Mouse (Mus musculus): ENCODE data around the gene Rab12. TPM values are rescaled to one million over a fixed set of nuclear protein-coding genes. Genes with fewer than 3 reads are reported as not detected.
A peak's percentile ranks its signal among the peaks of the same experiment; 100 is the strongest.

The Rab12 gene
- polyA plus RNA-seq, 1 experiment from 2014 or later = 70.8 TPM

- 49% methylated on average over 8 of the region's 8 CpGs for whole genome bisulfite sequencing
- DNase-seq (ENCODE audit: low spot score) (no peak), ATAC-seq (no peak)
- Histone ChIP-seq H3K27ac (ENCODE audit: low read length) (no peak overlapping the region), H3K27me3 (replicated peaks; ENCODE audit: insufficient read depth, low read length) (no peaks in the 10 kb centered on the region), H3K9me3 (ENCODE audit: low read length) (peaks cover 5% of the 10 kb centered on the region), H3K4me2 (replicated peaks; ENCODE audit: low read depth, low read length) (no peak overlapping the region), H3K36me3 (ENCODE audit: insufficient read depth, low read length) (no peaks in the 10 kb centered on the region), H3K4me3 (ENCODE audit: low read depth, low read length) (no peak overlapping the region), H3K9ac (replicated peaks; ENCODE audit: low read depth) (no peak overlapping the region), H3K4me1 (ENCODE audit: insufficient read depth, low read depth, low read length) (no peaks in the 10 kb centered on the region)
- TF ChIP-seq CTCF (IDR thresholded peaks at IDR 0.05) = no peak
- TF ChIP-seq EP300 (IDR thresholded peaks at IDR 0.05) = no peak
These were observed 49.5 kb downstream of the Rab12 start for GRCm38 (mm10) chr17:66470020-66470419.

GRCm38 (mm10) chr17:66457278-66457677, 62.3 kb downstream of the Rab12 start:
- Histone ChIP-seq H3K4me3 (ENCODE audit: low read depth, low read length) (no peak overlapping the region), H3K27ac (ENCODE audit: low read length) (no peak overlapping the region), H3K27me3 (replicated peaks; ENCODE audit: insufficient read depth, low read length) (no peaks in the 10 kb centered on the region), H3K4me2 (replicated peaks; ENCODE audit: low read depth, low read length) (no peak overlapping the region), H3K9ac (replicated peaks; ENCODE audit: low read depth) (no peak overlapping the region), H3K4me1 (ENCODE audit: insufficient read depth, low read depth, low read length) (no peaks in the 10 kb centered on the region), H3K36me3 (ENCODE audit: insufficient read depth, low read length) (no peaks in the 10 kb centered on the region), H3K9me3 (ENCODE audit: low read length) (no peaks in the 10 kb centered on the region)
- TF ChIP-seq EP300 (IDR thresholded peaks at IDR 0.05) = no peak
- no peak for TF ChIP-seq CTCF (IDR thresholded peaks at IDR 0.05)
- WGBS = 67% methylated on average over 1 of the region's 1 CpGs
- ATAC-seq (no peak), DNase-seq (ENCODE audit: low spot score) (no peak)

GRCm38 (mm10) chr17:66451143-66451542, 68.4 kb downstream of the Rab12 start:
- Histone ChIP-seq H3K36me3 (ENCODE audit: insufficient read depth, low read length) (no peaks in the 10 kb centered on the region), H3K9ac (replicated peaks; ENCODE audit: low read depth) (no peak overlapping the region), H3K9me3 (ENCODE audit: low read length) (no peaks in the 10 kb centered on the region), H3K27ac (ENCODE audit: low read length) (no peak overlapping the region), H3K4me2 (replicated peaks; ENCODE audit: low read depth, low read length) (peak overlapping the region; percentile 97), H3K4me1 (ENCODE audit: insufficient read depth, low read depth, low read length) (0 out of 2 replicates have a peak, but pooled peaks cover 3% of the 10 kb centered on the region), H3K27me3 (replicated peaks; ENCODE audit: insufficient read depth, low read length) (no peaks in the 10 kb centered on the region), H3K4me3 (ENCODE audit: low read depth, low read length) (no peak overlapping the region)
- DNase-seq (ENCODE audit: low spot score) (peak; percentile 92), ATAC-seq (peak; percentile 36)
- 3% methylated on average over 11 of the region's 11 CpGs for WGBS
- no peak for TF ChIP-seq EP300 (IDR thresholded peaks at IDR 0.05)
- TF ChIP-seq CTCF (IDR thresholded peaks at IDR 0.05) = peak; percentile 95

- no peak for TF ChIP-seq CTCF (IDR thresholded peaks at IDR 0.05)
- no peak for TF ChIP-seq EP300 (IDR thresholded peaks at IDR 0.05)
- WGBS = 4% methylated on average over 18 of the region's 18 CpGs
- no peak for ATAC-seq
- H3K36me3 ChIP-seq (ENCODE audit: insufficient read depth, low read length) = no peaks in the 10 kb centered on the region
- peak overlapping the region; percentile 79 for H3K4me3 ChIP-seq (ENCODE audit: low read depth, low read length)
- H3K4me1 ChIP-seq (ENCODE audit: insufficient read depth, low read depth, low read length) = 0 out of 2 replicates have a peak, but pooled peaks cover 3% of the 10 kb centered on the region
- no peak overlapping the region for H3K9ac ChIP-seq (replicated peaks; ENCODE audit: low read depth)
- H3K9me3 ChIP-seq (ENCODE audit: low read length) = no peaks in the 10 kb centered on the region
- H3K4me2 ChIP-seq (replicated peaks; ENCODE audit: low read depth, low read length) = peak overlapping the region; percentile 97
- DNase-seq (ENCODE audit: low spot score) = peak; percentile 29
- H3K27ac ChIP-seq (ENCODE audit: low read length) = peak overlapping the region; percentile 68; the same call in 1 of the 2 replicates
- H3K27me3 ChIP-seq (replicated peaks; ENCODE audit: insufficient read depth, low read length) = no peaks in the 10 kb centered on the region
These were observed 68.9 kb downstream of the Rab12 start for GRCm38 (mm10) chr17:66450526-66451070.

GRCm38 (mm10) chr17:66449460-66450341, 69.8 kb downstream of the Rab12 start, which contains the start of gene Mtcl1:
Mtcl1 (minus strand) TSS chr17:66449750.
- peak within 1 kb of the TSS; percentile 68 for H3K9ac ChIP-seq (replicated peaks; ENCODE audit: low read depth)
- no peak for TF ChIP-seq EP300 (IDR thresholded peaks at IDR 0.05)
- peak; percentile 28 for TF ChIP-seq CTCF (IDR thresholded peaks at IDR 0.05)
- H3K36me3 ChIP-seq (ENCODE audit: insufficient read depth, low read length) = no peaks in the 10 kb centered on the region
- H3K4me2 ChIP-seq (replicated peaks; ENCODE audit: low read depth, low read length) = peak within 1 kb of the TSS; percentile 97
- H3K4me3 ChIP-seq (ENCODE audit: low read depth, low read length) = peak within 1 kb of the TSS; percentile 79
- no peaks in the 10 kb centered on the region for H3K9me3 ChIP-seq (ENCODE audit: low read length)
- peak; percentile 85 for DNase-seq (ENCODE audit: low spot score)
- H3K27ac ChIP-seq (ENCODE audit: low read length) = peak within 1 kb of the TSS; percentile 68
- ATAC-seq = peak; percentile 85
- no peaks in the 10 kb centered on the region for H3K27me3 ChIP-seq (replicated peaks; ENCODE audit: insufficient read depth, low read length)
- under 1% methylated on average over 65 of the region's 76 CpGs for WGBS
- H3K4me1 ChIP-seq (ENCODE audit: insufficient read depth, low read depth, low read length) = 0 out of 2 replicates have a peak, but pooled peaks cover 3% of the 10 kb centered on the region

Measured in lung, postnatal 0 days (tissue).